ENCODE assay signal across 8 mouse cellular contexts in genomic region chr5:138116255-138117198, GRCm38 (mm10). TPM values are rescaled to one million over a fixed set of nuclear protein-coding genes. Genes with fewer than 3 reads are reported as not detected.
DNase-seq lines count a peak whose midpoint lies in the region; ATAC-seq and TF ChIP-seq lines count a peak whose summit lies in the region.

Zscan21 (plus strand) TSS chr5:138116903.

- H3K9ac ChIP-seq in hindbrain, embryonic 13.5 days = peak within 1 kb of the TSS; percentile 82

- CTCF ChIA-PET in Patski (lab: Charles Lee) = no interaction called here

- ATAC-seq in Patski = peak; percentile 94
- ATAC-seq in hindbrain, embryonic 13.5 days (ENCODE audit: low FRiP score) = peak; percentile 97

- 8% methylated on average over 38 of the region's 38 CpGs for WGBS in hindbrain, embryonic 13.5 days

- no peaks in the 10 kb centered on the region for H3K9me3 ChIP-seq in hindbrain, embryonic 13.5 days

- TF ChIP-seq CTCF in Patski (IDR thresholded peaks at IDR 0.05) = no peak

- POLR2A ChIA-PET in Patski (lab: Charles Lee) = interaction anchor here (0.8 kb wide), 1 partner anchor 28 kb away, joined by 4 read pairs; no protein-coding TSS in a partner anchor

- H3K4me2 ChIP-seq in hindbrain, embryonic 13.5 days = peak within 1 kb of the TSS; percentile 70

- peaks cover 24% of the 10 kb centered on the region for H3K4me1 ChIP-seq in hindbrain, embryonic 13.5 days (replicated peaks)

- in situ Hi-C loops in Patski (cut with MboI; ENCODE audit: low pct_unique_long_range_greater_than_20kb) = no loop called here

- H3K36me3 ChIP-seq in hindbrain, embryonic 13.5 days = peaks cover 16% of the 10 kb centered on the region

- H3K4me3 ChIP-seq in hindbrain, embryonic 13.5 days = peak within 1 kb of the TSS; percentile 63

- peak within 1 kb of the TSS; percentile 95 for H3K27ac ChIP-seq in hindbrain, embryonic 13.5 days

- DNase-seq in Patski (ENCODE audit: low read depth, low spot score) = peak; percentile 93
- DNase-seq in cerebellum, postnatal 14 days = peak; percentile 89 to 93
- peak; percentile 77 to 80 for DNase-seq in frontal cortex, postnatal 14 days (ENCODE audit: low spot score in 2 of 2)
- peak; percentile 77 to 81 for DNase-seq in layer of hippocampus, postnatal 25 days (ENCODE audit: extremely low spot score in 1 of 2, low spot score in 1 of 2)
- peak; percentile 91 for DNase-seq in lung, postnatal 25 days (ENCODE audit: low spot score)
- peak; percentile 91 for DNase-seq in retina, embryonic 14.5 days (ENCODE audit: low spot score)
- DNase-seq in thymus, postnatal 4 days = peak; percentile 93

- no peaks in the 10 kb centered on the region for H3K27me3 ChIP-seq in Patski
- H3K27me3 ChIP-seq in hindbrain, embryonic 13.5 days = no peaks in the 10 kb centered on the region

RNA-seq across cellular contexts. Expression of gene Zscan21, which starts in this region (rescaled TPM):
- polyA plus RNA-seq in Patski (2021) = 60.4 TPM
- 102 and 113 TPM in 2 replicates for polyA plus RNA-seq in hindbrain, embryonic 13.5 days (2015; fragmentation: Nextera tagmentation; extraction: Ambion mirVana)
- 10 to 100 TPM; 14.1 to 16.7 TPM for total RNA-seq in layer of hippocampus, postnatal 25 days (2021)

Comparison
In these comparisons a context has a peak if more than half of its experiments do, and no peak if none do; other contexts are left out.
1. Peak in every context shown above with its lines: DNase-seq, ATAC-seq, H3K4me3 ChIP-seq and H3K27ac ChIP-seq.